Mouse (Mus musculus): ENCODE measurements around the gene H1fx. TPM values are rescaled to one million over a fixed set of nuclear protein-coding genes. Genes with fewer than 3 reads are reported as not detected.
A peak's percentile ranks its signal among the peaks of the same experiment; 100 is the strongest.

Gene H1fx
- polyA plus RNA-seq (2015; fragmentation: Nextera tagmentation; extraction: Ambion mirVana), result 2.4 and 4.1 TPM in 2 replicates

GRCm38 (mm10) chr6:87981547-87982256 is at the start of gene H1fx:
H1fx (minus strand) TSS chr6:87981637.
- WGBS, result 1% methylated on average over 54 of the region's 55 CpGs
- Histone ChIP-seq H3K4me2 (ENCODE audit: low read depth, low read length) (peak within 1 kb of the TSS; percentile 85), H3K27me3 (replicated peaks; ENCODE audit: control insufficient read depth, insufficient read depth, low read length) (no peaks in the 10 kb centered on the region; the same call in 1 of the 2 replicates), H3K9ac (ENCODE audit: low read depth, low read length) (peak within 1 kb of the TSS; percentile 82), H3K36me3 (ENCODE audit: control insufficient read depth, insufficient read depth, low read length) (no peaks in the 10 kb centered on the region), H3K27ac (ENCODE audit: low read length) (peak within 1 kb of the TSS; percentile 77), H3K4me3 (ENCODE audit: low read length) (peak within 1 kb of the TSS; percentile 71), H3K9me3 (ENCODE audit: control insufficient read depth, low read length) (no peaks in the 10 kb centered on the region), H3K4me1 (ENCODE audit: control insufficient read depth, insufficient read depth, low read length) (peaks cover 7% of the 10 kb centered on the region)
- ATAC-seq, result peak; percentile 86

- Histone ChIP-seq H3K4me1 (ENCODE audit: control insufficient read depth, insufficient read depth, low read length) (no peaks in the 10 kb centered on the region), H3K27me3 (replicated peaks; ENCODE audit: control insufficient read depth, insufficient read depth, low read length) (no peaks in the 10 kb centered on the region), H3K9ac (ENCODE audit: low read depth, low read length) (no peak overlapping the region), H3K4me3 (ENCODE audit: low read length) (no peak overlapping the region), H3K36me3 (ENCODE audit: control insufficient read depth, insufficient read depth, low read length) (no peaks in the 10 kb centered on the region), H3K4me2 (ENCODE audit: low read depth, low read length) (no peak overlapping the region), H3K27ac (ENCODE audit: low read length) (no peak overlapping the region), H3K9me3 (ENCODE audit: control insufficient read depth, low read length) (no peaks in the 10 kb centered on the region)
- WGBS, result 91% methylated on average over 2 of the region's 2 CpGs
- no peak for ATAC-seq
Observed at GRCm38 (mm10) chr6:88030432-88030831, 49.0 kb upstream of the H1fx start.

DNA sequence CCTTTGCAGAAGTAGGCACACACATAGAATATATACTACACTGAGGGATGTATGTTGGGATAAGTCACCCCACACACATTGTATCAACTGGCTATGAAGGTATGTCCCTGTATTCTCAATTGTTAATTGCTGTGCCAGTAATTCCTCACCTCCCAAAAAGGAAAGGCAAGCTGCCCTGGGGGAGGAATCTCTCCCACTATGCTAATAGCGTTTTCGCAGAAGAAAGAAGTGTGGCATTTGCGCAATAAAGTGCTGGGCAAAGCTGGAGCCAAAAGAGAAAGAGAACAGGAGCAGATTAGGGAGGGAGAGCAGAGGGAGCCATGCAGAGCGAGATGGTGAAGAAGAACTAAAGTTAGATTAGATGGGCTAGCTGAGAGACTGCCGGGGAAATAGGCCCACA is 46.0 kb upstream of the H1fx start:
- Histone ChIP-seq H3K4me2 (ENCODE audit: low read depth, low read length) (no peak overlapping the region), H3K27me3 (replicated peaks; ENCODE audit: control insufficient read depth, insufficient read depth, low read length) (no peaks in the 10 kb centered on the region), H3K4me3 (ENCODE audit: low read length) (no peak overlapping the region), H3K9ac (ENCODE audit: low read depth, low read length) (no peak overlapping the region), H3K9me3 (ENCODE audit: control insufficient read depth, low read length) (no peaks in the 10 kb centered on the region), H3K36me3 (ENCODE audit: control insufficient read depth, insufficient read depth, low read length) (no peaks in the 10 kb centered on the region), H3K27ac (ENCODE audit: low read length) (no peak overlapping the region), H3K4me1 (ENCODE audit: control insufficient read depth, insufficient read depth, low read length) (no peaks in the 10 kb centered on the region)
- WGBS, result 77% methylated on average over 5 of the region's 5 CpGs
- no peak for ATAC-seq

GRCm38 (mm10) chr6:88023316-88023890 is 42.0 kb upstream of the H1fx start:
- no peak for ATAC-seq
- Histone ChIP-seq H3K27ac (ENCODE audit: low read length) (no peak overlapping the region), H3K4me2 (ENCODE audit: low read depth, low read length) (no peak overlapping the region), H3K4me3 (ENCODE audit: low read length) (no peak overlapping the region), H3K36me3 (ENCODE audit: control insufficient read depth, insufficient read depth, low read length) (no peaks in the 10 kb centered on the region), H3K27me3 (replicated peaks; ENCODE audit: control insufficient read depth, insufficient read depth, low read length) (no peaks in the 10 kb centered on the region), H3K4me1 (ENCODE audit: control insufficient read depth, insufficient read depth, low read length) (peaks cover 2% of the 10 kb centered on the region; the same call in 1 of the 2 replicates), H3K9me3 (ENCODE audit: control insufficient read depth, low read length) (no peaks in the 10 kb centered on the region), H3K9ac (ENCODE audit: low read depth, low read length) (no peak overlapping the region)
- 89% methylated on average over 10 of the region's 10 CpGs for whole genome bisulfite sequencing

DNA sequence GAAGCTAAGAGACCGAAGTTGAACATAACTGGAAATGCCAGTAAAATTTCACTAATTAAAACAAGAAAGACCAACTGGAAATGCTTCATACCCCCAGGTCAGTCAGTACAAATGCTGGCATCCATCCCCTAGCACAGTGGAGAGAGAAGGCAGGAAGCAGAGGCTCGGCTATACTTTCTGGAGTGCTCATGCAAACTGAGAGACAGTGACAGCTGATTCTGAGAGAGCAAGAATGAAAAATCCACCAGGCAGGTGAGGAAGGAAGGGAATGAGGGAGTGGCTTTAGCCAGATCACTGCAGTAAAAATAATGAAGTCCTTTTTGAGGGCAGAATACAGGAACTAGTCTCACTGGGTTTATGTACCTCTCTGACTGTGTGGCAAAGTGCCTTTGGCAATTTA is 37.7 kb upstream of the H1fx start:
- no peak overlapping the region for H3K4me3 ChIP-seq (ENCODE audit: low read length)
- no peak overlapping the region for H3K27ac ChIP-seq (ENCODE audit: low read length)
- no peak for ATAC-seq
- no peaks in the 10 kb centered on the region for H3K9me3 ChIP-seq (ENCODE audit: control insufficient read depth, low read length)
- no peak overlapping the region for H3K9ac ChIP-seq (ENCODE audit: low read depth, low read length)
- H3K27me3 ChIP-seq (replicated peaks; ENCODE audit: control insufficient read depth, insufficient read depth, low read length), result no peaks in the 10 kb centered on the region
- 76% methylated on average over 2 of the region's 2 CpGs for whole genome bisulfite sequencing
- H3K36me3 ChIP-seq (ENCODE audit: control insufficient read depth, insufficient read depth, low read length), result no peaks in the 10 kb centered on the region
- no peak overlapping the region for H3K4me2 ChIP-seq (ENCODE audit: low read depth, low read length)
- peaks cover 2% of the 10 kb centered on the region; the same call in 1 of the 2 replicates for H3K4me1 ChIP-seq (ENCODE audit: control insufficient read depth, insufficient read depth, low read length)

DNA sequence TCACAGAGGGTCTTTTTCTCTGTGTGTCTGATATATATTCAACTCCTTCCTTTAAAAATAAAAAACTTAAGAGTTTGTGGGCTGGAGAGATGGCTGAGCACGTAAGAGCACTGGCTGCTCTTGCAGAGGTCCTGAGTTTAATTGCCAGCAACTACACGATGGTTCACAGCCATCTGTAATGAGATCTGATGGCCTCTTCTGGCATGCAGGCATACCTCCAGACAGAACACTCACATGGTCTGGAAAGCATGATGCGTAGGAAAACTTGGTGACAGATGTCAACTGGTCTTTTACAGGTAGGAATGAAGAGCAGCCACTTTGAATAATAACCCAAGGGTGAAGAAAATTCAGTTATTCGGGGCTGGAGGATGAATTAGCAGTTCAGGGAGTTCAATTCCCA is 36.4 kb upstream of the H1fx start:
- no peak for ATAC-seq

GRCm38 (mm10) chr6:88015797-88016196 is 34.4 kb upstream of the H1fx start:
- H3K4me3 ChIP-seq (ENCODE audit: low read length), result no peak overlapping the region
- 56% methylated on average over 2 of the region's 2 CpGs for WGBS

More for the DNA sequence above, 36.4 kb upstream of the H1fx start:
- H3K27ac ChIP-seq (ENCODE audit: low read length), result no peak overlapping the region
- no peaks in the 10 kb centered on the region for H3K27me3 ChIP-seq (replicated peaks; ENCODE audit: control insufficient read depth, insufficient read depth, low read length)
- H3K4me2 ChIP-seq (ENCODE audit: low read depth, low read length), result no peak overlapping the region
- H3K4me3 ChIP-seq (ENCODE audit: low read length), result no peak overlapping the region
- no peaks in the 10 kb centered on the region for H3K9me3 ChIP-seq (ENCODE audit: control insufficient read depth, low read length)
- no peaks in the 10 kb centered on the region for H3K36me3 ChIP-seq (ENCODE audit: control insufficient read depth, insufficient read depth, low read length)
- H3K9ac ChIP-seq (ENCODE audit: low read depth, low read length), result no peak overlapping the region
- H3K4me1 ChIP-seq (ENCODE audit: control insufficient read depth, insufficient read depth, low read length), result peaks cover 2% of the 10 kb centered on the region; the same call in 1 of the 2 replicates
- 67% methylated on average over 4 of the region's 4 CpGs for WGBS

DNA sequence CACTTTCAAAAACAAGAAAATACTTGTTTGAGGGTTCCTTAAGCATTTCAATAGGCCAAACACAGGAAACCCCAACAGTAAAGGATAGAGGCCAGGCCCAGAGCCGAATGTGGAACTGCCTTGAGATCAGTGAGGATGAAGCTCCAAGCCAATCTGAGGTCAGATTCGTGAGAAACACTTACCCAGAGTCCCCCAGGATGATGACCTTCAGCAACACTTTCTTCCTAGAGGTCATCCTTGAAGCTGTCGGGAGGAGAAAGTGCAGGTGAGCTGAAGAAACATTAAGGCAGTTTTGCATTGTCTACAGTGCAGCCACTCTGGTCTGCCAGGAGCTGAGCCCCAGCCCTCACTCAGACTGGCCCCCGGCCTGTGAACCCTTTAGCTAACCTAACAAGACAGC is 32.0 kb upstream of the H1fx start:
- H3K4me1 ChIP-seq (ENCODE audit: control insufficient read depth, insufficient read depth, low read length), result no peaks in the 10 kb centered on the region
- 80% methylated on average over 4 of the region's 4 CpGs for WGBS
- no peaks in the 10 kb centered on the region for H3K9me3 ChIP-seq (ENCODE audit: control insufficient read depth, low read length)
- H3K4me3 ChIP-seq (ENCODE audit: low read length), result no peak overlapping the region
- H3K27ac ChIP-seq (ENCODE audit: low read length), result no peak overlapping the region
- H3K4me2 ChIP-seq (ENCODE audit: low read depth, low read length), result no peak overlapping the region
- no peaks in the 10 kb centered on the region for H3K27me3 ChIP-seq (replicated peaks; ENCODE audit: control insufficient read depth, insufficient read depth, low read length)
- H3K36me3 ChIP-seq (ENCODE audit: control insufficient read depth, insufficient read depth, low read length), result peaks cover 7% of the 10 kb centered on the region; the same call in 1 of the 2 replicates
- H3K9ac ChIP-seq (ENCODE audit: low read depth, low read length), result no peak overlapping the region
- no peak for ATAC-seq

More at GRCm38 (mm10) chr6:88015797-88016196, 34.4 kb upstream of the H1fx start:
- Histone ChIP-seq H3K27ac (ENCODE audit: low read length) (no peak overlapping the region), H3K36me3 (ENCODE audit: control insufficient read depth, insufficient read depth, low read length) (peaks cover 4% of the 10 kb centered on the region; the same call in 1 of the 2 replicates), H3K4me2 (ENCODE audit: low read depth, low read length) (no peak overlapping the region), H3K4me1 (ENCODE audit: control insufficient read depth, insufficient read depth, low read length) (peaks cover 2% of the 10 kb centered on the region; the same call in 1 of the 2 replicates), H3K9me3 (ENCODE audit: control insufficient read depth, low read length) (no peaks in the 10 kb centered on the region), H3K9ac (ENCODE audit: low read depth, low read length) (no peak overlapping the region), H3K27me3 (replicated peaks; ENCODE audit: control insufficient read depth, insufficient read depth, low read length) (no peaks in the 10 kb centered on the region)
- ATAC-seq, result 0 out of 2 replicates have a peak, but pooled peaks have one; percentile 38

- H3K36me3 ChIP-seq (ENCODE audit: control insufficient read depth, insufficient read depth, low read length), result peaks cover 11% of the 10 kb centered on the region; the same call in 1 of the 2 replicates
- no peaks in the 10 kb centered on the region for H3K4me1 ChIP-seq (ENCODE audit: control insufficient read depth, insufficient read depth, low read length)
- no peak overlapping the region for H3K9ac ChIP-seq (ENCODE audit: low read depth, low read length)
- H3K27me3 ChIP-seq (replicated peaks; ENCODE audit: control insufficient read depth, insufficient read depth, low read length), result no peaks in the 10 kb centered on the region
- no peak overlapping the region for H3K4me2 ChIP-seq (ENCODE audit: low read depth, low read length)
- no peak overlapping the region for H3K4me3 ChIP-seq (ENCODE audit: low read length)
- H3K27ac ChIP-seq (ENCODE audit: low read length), result 0 out of 2 replicates have a peak overlapping the region, but pooled peaks have one; percentile 2
- WGBS, result 73% methylated on average over 2 of the region's 2 CpGs
- H3K9me3 ChIP-seq (ENCODE audit: control insufficient read depth, low read length), result no peaks in the 10 kb centered on the region
- no peak for ATAC-seq
Observed at GRCm38 (mm10) chr6:88012601-88013000, 31.2 kb upstream of the H1fx start.

Data from intestine, embryonic 16.5 days (tissue).